Mouse (Mus musculus) small intestine, adult 2 months (tissue): ENCODE data around the gene Fcgr4. TPM values are rescaled to one million over a fixed set of nuclear protein-coding genes. Genes with fewer than 3 reads are reported as not detected.
A peak's percentile ranks its signal among the peaks of the same experiment; 100 is the strongest.

Experiments used
- H3K27ac ChIP-seq: fragments of 200-500 bp; 2 replicates; pipeline ENCODE4 v1.5.1; 2012; ENCODE audit warnings: low read depth, low read length, control low read depth, inconsistent platforms; ENCODE audit not compliant: insufficient read depth
- H3K27me3 ChIP-seq: fragments of 200-500 bp; 2 replicates; pipeline ENCODE4 v1.6.1; 2012; ENCODE audit warnings: mild to moderate bottlenecking, moderate library complexity, low read length, inconsistent platforms; ENCODE audit not compliant: control insufficient read depth, insufficient read depth
- H3K36me3 ChIP-seq: fragments of 200-500 bp; 2 replicates; pipeline ENCODE4 v1.6.1; 2012; ENCODE audit warnings: mild to moderate bottlenecking, low read length, control low read depth, inconsistent platforms; ENCODE audit not compliant: control insufficient read depth, insufficient read depth
- H3K4me1 ChIP-seq: fragments of 200-500 bp; 2 replicates; pipeline ENCODE4 v1.6.1; 2012; ENCODE audit warnings: low read length, inconsistent platforms, mixed read lengths; ENCODE audit not compliant: control insufficient read depth, insufficient read depth, insufficient read length
- H3K4me3 ChIP-seq: fragments of 200-500 bp; 2 replicates; pipeline ENCODE4 v1.5.1; 2012; ENCODE audit warnings: low read depth, mild to moderate bottlenecking, control low read depth, inconsistent platforms, low read length, moderate library complexity
- CTCF ChIP-seq: fragments of 200-500 bp; IDR thresholded peaks from 2 replicates; pipeline ENCODE4 v1.5.1; 2012; ENCODE audit warnings: low read depth, mild to moderate bottlenecking, control low read depth, inconsistent platforms, low read length, moderate library complexity, mixed read lengths; ENCODE audit not compliant: insufficient replicate concordance, insufficient read length; ENCODE audit errors: extremely low read depth
- POLR2A ChIP-seq: fragments of 200-500 bp; IDR thresholded peaks from 2 replicates; pipeline ENCODE4 v1.6.1; 2012; ENCODE audit warnings: low read depth, mild to moderate bottlenecking, control low read depth, inconsistent platforms, low read length, moderate library complexity
- WGBS: fragments of 180-500 bp; shearing (Covaris S2); methylation state at CpG from one replicate; pipeline ENCODE4 v1.1.7; 2018; 5-methylcytosine and 5-hydroxymethylcytosine counted together
- polyA plus RNA-seq: library from polyadenylated mRNA; depleted of rRNA; stranded (reverse); fragments of >200 nt; gene quantifications from 2 replicates; pipeline ENCODE4 v1.2.3, GENCODE M21; 2012

The Fcgr4 gene
- polyA plus RNA-seq, 1 experiment = 2.8 TPM

- no peak for TF ChIP-seq POLR2A
- TF ChIP-seq CTCF = no peak
- no peak overlapping the region for H3K4me3 ChIP-seq
- no peaks in the 10 kb centered on the region for H3K27me3 ChIP-seq
- 77% methylated on average over 3 of the region's 3 CpGs for WGBS
- no peak overlapping the region for H3K27ac ChIP-seq
- H3K36me3 ChIP-seq = no peaks in the 10 kb centered on the region
- no peaks in the 10 kb centered on the region for H3K4me1 ChIP-seq
These were observed 22.7 kb upstream of the Fcgr4 start for GRCm38 (mm10) chr1:170996034-170996433.

- Histone ChIP-seq H3K27me3 (no peaks in the 10 kb centered on the region), H3K4me3 (no peak overlapping the region), H3K4me1 (no peaks in the 10 kb centered on the region), H3K36me3 (no peaks in the 10 kb centered on the region), H3K27ac (no peak overlapping the region)
- 29% methylated on average over 3 of the region's 3 CpGs for WGBS
- no peak for TF ChIP-seq POLR2A
- peak; percentile 68; the same call in 1 of the 2 replicates for TF ChIP-seq CTCF
These were observed 22.0 kb upstream of the Fcgr4 start for GRCm38 (mm10) chr1:170996753-170997152.

- Histone ChIP-seq H3K4me3 (peak overlapping the region; percentile 48), H3K27me3 (no peaks in the 10 kb centered on the region), H3K27ac (peak overlapping the region; percentile 32), H3K36me3 (no peaks in the 10 kb centered on the region), H3K4me1 (no peaks in the 10 kb centered on the region)
- TF ChIP-seq CTCF = no peak
- no peak for TF ChIP-seq POLR2A
- 45% methylated on average over 21 of the region's 21 CpGs for WGBS
These were observed 20.7 kb upstream of the Fcgr4 start for GRCm38 (mm10) chr1:170997756-170998655.

- Histone ChIP-seq H3K36me3 (no peaks in the 10 kb centered on the region), H3K4me1 (no peaks in the 10 kb centered on the region), H3K27ac (no peak overlapping the region), H3K27me3 (no peaks in the 10 kb centered on the region), H3K4me3 (no peak overlapping the region)
- TF ChIP-seq POLR2A (no peak), CTCF (no peak)
These were observed 18.9 kb upstream of the Fcgr4 start for GRCm38 (mm10) chr1:170999811-171000210.

GRCm38 (mm10) chr1:171005081-171005480, 13.6 kb upstream of the Fcgr4 start:
- TF ChIP-seq CTCF (no peak), POLR2A (no peak)
- no peaks in the 10 kb centered on the region for H3K36me3 ChIP-seq

GRCm38 (mm10) chr1:171005586-171005985, 13.1 kb upstream of the Fcgr4 start:
- Histone ChIP-seq H3K27me3 (no peaks in the 10 kb centered on the region), H3K4me3 (no peak overlapping the region), H3K27ac (no peak overlapping the region), H3K4me1 (no peaks in the 10 kb centered on the region), H3K36me3 (no peaks in the 10 kb centered on the region)
- TF ChIP-seq CTCF = no peak
- TF ChIP-seq POLR2A = no peak

More at GRCm38 (mm10) chr1:171005081-171005480, 13.6 kb upstream of the Fcgr4 start:
- 65% methylated on average over 6 of the region's 6 CpGs for WGBS
- no peak overlapping the region for H3K27ac ChIP-seq
- no peak overlapping the region for H3K4me3 ChIP-seq
- no peaks in the 10 kb centered on the region for H3K27me3 ChIP-seq
- no peaks in the 10 kb centered on the region for H3K4me1 ChIP-seq

GRCm38 (mm10) chr1:171006335-171006734, 12.4 kb upstream of the Fcgr4 start:
- H3K27me3 ChIP-seq = no peaks in the 10 kb centered on the region
- no peaks in the 10 kb centered on the region for H3K36me3 ChIP-seq
- H3K27ac ChIP-seq = no peak overlapping the region
- H3K4me1 ChIP-seq = no peaks in the 10 kb centered on the region
- 66% methylated on average over 4 of the region's 4 CpGs for WGBS
- TF ChIP-seq POLR2A (no peak), CTCF (no peak)
- H3K4me3 ChIP-seq = no peak overlapping the region
